Mouse (Mus musculus) cerebral cortex, adult 2 months (tissue): ENCODE data around the gene Gm17359.

ENCODE experiments used
- WGBS: fragments of 180-500 bp; shearing (Covaris S2); methylation state at CpG from one replicate; pipeline ENCODE4 v1.1.7; 2018; 5-methylcytosine and 5-hydroxymethylcytosine counted together

Gm17359 gene

GRCm38 (mm10) chr3:79416944-79417680 lies 80.7 kb downstream of the Gm17359 start:
- WGBS: 72% methylated on average over 4 of the region's 4 CpGs

- 79% methylated on average over 14 of the region's 14 CpGs for WGBS
Measured at GRCm38 (mm10) chr3:79418921-79419320, 82.5 kb downstream of the Gm17359 start.

GRCm38 (mm10) chr3:79425441-79425840 lies 89.0 kb downstream of the Gm17359 start:
- 22% methylated on average over 1 of the region's 1 CpGs for WGBS

GRCm38 (mm10) chr3:79434436-79434835 lies 98.0 kb downstream of the Gm17359 start:
- WGBS: 90% methylated on average over 9 of the region's 9 CpGs

GRCm38 (mm10) chr3:79434985-79435384 lies 98.5 kb downstream of the Gm17359 start:
- WGBS: 83% methylated on average over 5 of the region's 5 CpGs

GRCm38 (mm10) chr3:79436186-79436585 lies 99.7 kb downstream of the Gm17359 start:
- 23% methylated on average over 7 of the region's 7 CpGs for WGBS

GRCm38 (mm10) chr3:79438276-79438675 lies 101.8 kb downstream of the Gm17359 start:
- WGBS: 97% methylated on average over 3 of the region's 3 CpGs

GRCm38 (mm10) chr3:79440976-79441491 lies 104.6 kb downstream of the Gm17359 start:
- 11% methylated on average over 12 of the region's 12 CpGs for WGBS

GRCm38 (mm10) chr3:79443850-79444249 lies 107.4 kb downstream of the Gm17359 start:
- WGBS: 80% methylated on average over 4 of the region's 4 CpGs

- WGBS: 54% methylated on average over 8 of the region's 8 CpGs
Measured at GRCm38 (mm10) chr3:79445041-79445440, 108.6 kb downstream of the Gm17359 start.

GRCm38 (mm10) chr3:79446124-79446523 lies 109.7 kb downstream of the Gm17359 start:
- WGBS: 97% methylated on average over 4 of the region's 4 CpGs

- 88% methylated on average over 3 of the region's 3 CpGs for WGBS
Measured at GRCm38 (mm10) chr3:79446648-79447047, 110.2 kb downstream of the Gm17359 start.

- 72% methylated on average over 5 of the region's 5 CpGs for WGBS
Measured at GRCm38 (mm10) chr3:79448421-79448820, 112.0 kb downstream of the Gm17359 start.

- WGBS: 87% methylated on average over 7 of the region's 7 CpGs
Measured at GRCm38 (mm10) chr3:79449361-79449760, 112.9 kb downstream of the Gm17359 start.

GRCm38 (mm10) chr3:79452696-79453263 lies 116.3 kb downstream of the Gm17359 start:
- 76% methylated on average over 14 of the region's 14 CpGs for WGBS

- WGBS: 91% methylated on average over 11 of the region's 11 CpGs
Measured at GRCm38 (mm10) chr3:79455761-79456160, 119.3 kb downstream of the Gm17359 start.

- 83% methylated on average over 14 of the region's 14 CpGs for WGBS
Measured at GRCm38 (mm10) chr3:79458651-79459275, 122.3 kb downstream of the Gm17359 start.

GRCm38 (mm10) chr3:79469440-79469839 lies 133.0 kb downstream of the Gm17359 start:
- WGBS: 88% methylated on average over 5 of the region's 5 CpGs

- 76% methylated on average over 5 of the region's 5 CpGs for WGBS
Measured at GRCm38 (mm10) chr3:79472362-79472761, 135.9 kb downstream of the Gm17359 start.

GRCm38 (mm10) chr3:79474911-79475310 lies 138.4 kb downstream of the Gm17359 start:
- 37% methylated on average over 4 of the region's 4 CpGs for WGBS

- WGBS: 47% methylated on average over 2 of the region's 2 CpGs
Measured at GRCm38 (mm10) chr3:79475980-79476379, 139.5 kb downstream of the Gm17359 start.

- WGBS: 91% methylated on average over 8 of the region's 8 CpGs
Measured at GRCm38 (mm10) chr3:79478400-79478799, 141.9 kb downstream of the Gm17359 start.

GRCm38 (mm10) chr3:79478880-79479279 lies 142.4 kb downstream of the Gm17359 start:
- WGBS: 76% methylated on average over 4 of the region's 4 CpGs
